Mouse (Mus musculus) liver, embryonic 14.5 days (tissue): ENCODE measurements around the gene Gon7.

Experiments used
- CTCF ChIP-seq: IDR thresholded peaks from 2 replicates; pipeline ENCODE4 v1.5.1; 2016; ENCODE audit warnings: antibody characterized with exemption, low read depth, control low read depth
- EP300 ChIP-seq: IDR thresholded peaks from 2 replicates; pipeline ENCODE4 v1.6.1; 2016; ENCODE audit warnings: antibody characterized with exemption, low read depth

GRCm38 (mm10) chr12:102763696-102764095 is 6.1 kb upstream of the Gon7 start:
- TF ChIP-seq CTCF = no peak
- TF ChIP-seq EP300 = no peak
